Mouse (Mus musculus) cerebellum, postnatal 25 days (tissue): Measurements from ENCODE around the gene Tkt.

Source experiments
- DNase-seq, 2 experiments: peaks; one replicate each; pipeline ENCODE4 v3.0.0; 2021; ENCODE audit warnings: mixed read lengths in 2 of 2

The Tkt gene

GRCm38 (mm10) chr14:30622556-30622955 lies 74.4 kb downstream of the Tkt start:
- DNase-seq, result no peak
